Mouse (Mus musculus) testis, adult 2 months (tissue): ENCODE measurements around the gene Arhgap29.

Experiments used
- CTCF ChIP-seq: fragments of 200-500 bp; IDR thresholded peaks from 2 replicates; pipeline ENCODE4 v1.5.1; 2012; ENCODE audit warnings: low read depth, mild to moderate bottlenecking, inconsistent platforms, low read length, moderate library complexity; ENCODE audit not compliant: control insufficient read depth, insufficient read depth, insufficient replicate concordance
- POLR2A ChIP-seq: fragments of 200-500 bp; IDR thresholded peaks from 2 replicates; pipeline ENCODE4 v1.6.1; 2012; ENCODE audit warnings: low read depth, mild to moderate bottlenecking, inconsistent platforms, low read length, moderate library complexity; ENCODE audit not compliant: control insufficient read depth

GRCm38 (mm10) chr3:122018421-122018820 is 66.1 kb downstream of the Arhgap29 start:
- no peak for TF ChIP-seq CTCF
- TF ChIP-seq POLR2A, result no peak
